Mouse (Mus musculus) urinary bladder, postnatal 25 days (tissue): ENCODE measurements around the gene Pde7b.

Experiments used
- DNase-seq: peaks from one replicate; pipeline ENCODE4 v3.0.0; 2022; ENCODE audit warnings: low spot score

Gene Pde7b

GRCm38 (mm10) chr10:20722651-20723520 lies 2.0 kb downstream of the Pde7b start:
- no peak for DNase-seq

- DNase-seq: no peak
Observed at GRCm38 (mm10) chr10:20719201-20719600, 5.7 kb downstream of the Pde7b start.

GRCm38 (mm10) chr10:20700633-20701032 lies 24.2 kb downstream of the Pde7b start:
- DNase-seq: no peak

- DNase-seq: no peak
Observed at GRCm38 (mm10) chr10:20699874-20700273, 25.0 kb downstream of the Pde7b start.

GRCm38 (mm10) chr10:20695637-20696036 lies 29.2 kb downstream of the Pde7b start:
- DNase-seq: no peak

- DNase-seq: no peak
Observed at GRCm38 (mm10) chr10:20690002-20690401, 34.9 kb downstream of the Pde7b start.

- no peak for DNase-seq
Observed at GRCm38 (mm10) chr10:20684151-20684550, 40.7 kb downstream of the Pde7b start.

- no peak for DNase-seq
Observed at GRCm38 (mm10) chr10:20680986-20681385, 43.9 kb downstream of the Pde7b start.

- DNase-seq: no peak
Observed at GRCm38 (mm10) chr10:20675321-20675720, 49.6 kb downstream of the Pde7b start.

GRCm38 (mm10) chr10:20673798-20674197 lies 51.1 kb downstream of the Pde7b start:
- DNase-seq: peak; percentile 11

- no peak for DNase-seq
Observed at GRCm38 (mm10) chr10:20672591-20672990, 52.3 kb downstream of the Pde7b start.

GRCm38 (mm10) chr10:20671621-20672020 lies 53.3 kb downstream of the Pde7b start:
- DNase-seq: no peak

- DNase-seq: no peak
Observed at GRCm38 (mm10) chr10:20670541-20670940, 54.3 kb downstream of the Pde7b start.

- no peak for DNase-seq
Observed at GRCm38 (mm10) chr10:20669467-20669866, 55.4 kb downstream of the Pde7b start.

GRCm38 (mm10) chr10:20668577-20668976 lies 56.3 kb downstream of the Pde7b start:
- no peak for DNase-seq

- DNase-seq: no peak
Observed at GRCm38 (mm10) chr10:20666655-20667054, 58.2 kb downstream of the Pde7b start.

- no peak for DNase-seq
Observed at GRCm38 (mm10) chr10:20662951-20663350, 61.9 kb downstream of the Pde7b start.

- DNase-seq: no peak
Observed at GRCm38 (mm10) chr10:20661684-20662083, 63.2 kb downstream of the Pde7b start.

GRCm38 (mm10) chr10:20659718-20660117 lies 65.2 kb downstream of the Pde7b start:
- no peak for DNase-seq

- no peak for DNase-seq
Observed at GRCm38 (mm10) chr10:20659268-20659667, 65.6 kb downstream of the Pde7b start.

- no peak for DNase-seq
Observed at GRCm38 (mm10) chr10:20658716-20659115, 66.2 kb downstream of the Pde7b start.

GRCm38 (mm10) chr10:20657316-20658081 lies 67.4 kb downstream of the Pde7b start:
- peak; percentile 9 for DNase-seq

GRCm38 (mm10) chr10:20654590-20654989 lies 70.3 kb downstream of the Pde7b start:
- DNase-seq: no peak
